Mouse (Mus musculus) embryonic fibroblast, embryonic 13.5 days (primary cell): ENCODE measurements around the gene Rbfox3.

Experiments
- CTCF ChIP-seq: IDR thresholded peaks from 2 replicates; pipeline ENCODE4 v1.5.1; 2011; ENCODE audit warnings: mild to moderate bottlenecking, control low read depth, low read length, moderate library complexity, borderline replicate concordance; ENCODE audit not compliant: insufficient read depth
- POLR2A ChIP-seq: IDR thresholded peaks from 2 replicates; pipeline ENCODE4 v1.6.1; 2011; ENCODE audit warnings: low read depth, mild to moderate bottlenecking, control low read depth, low read length, moderate library complexity

DNA sequence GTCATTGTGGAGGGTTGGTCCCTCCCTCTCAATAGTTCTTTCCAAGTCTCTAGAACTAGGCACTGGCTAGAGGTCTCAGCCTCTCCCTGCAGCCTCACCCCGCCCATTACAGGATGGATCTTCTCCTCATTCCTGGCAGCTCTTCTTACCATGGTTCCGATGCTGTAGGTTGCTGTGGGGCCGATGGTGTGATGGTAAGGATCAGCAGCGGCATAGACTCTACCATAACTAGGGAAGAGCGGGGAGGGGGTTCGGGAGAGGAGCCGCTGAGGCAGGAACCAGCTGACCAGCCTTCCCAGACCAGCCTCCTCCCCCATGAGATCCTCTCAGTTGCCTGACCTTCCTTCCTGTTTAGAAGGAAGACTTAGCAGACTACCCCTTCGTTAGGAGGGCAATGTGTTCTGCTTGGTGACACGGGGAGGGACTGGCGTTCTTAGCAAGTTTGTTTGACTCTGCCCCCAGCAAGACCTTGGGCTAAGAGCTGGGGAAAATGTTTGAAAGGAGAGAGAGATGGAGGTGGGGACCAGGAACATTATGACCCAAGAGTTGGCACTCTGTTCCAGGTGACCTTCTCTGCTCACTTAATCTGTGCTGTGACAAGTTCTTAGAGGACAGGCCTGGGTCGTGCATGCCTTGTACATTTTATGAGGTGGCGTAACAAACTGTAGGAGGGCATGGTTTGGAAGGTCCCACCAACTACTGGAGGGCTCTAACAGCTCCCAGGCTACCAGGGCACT, 417.2 kb downstream of the Rbfox3 start:
- TF ChIP-seq POLR2A: no peak
- no peak for TF ChIP-seq CTCF
